Mouse (Mus musculus) hindbrain, embryonic 14.5 days (tissue): ENCODE results near the gene Ell. TPM values are rescaled to one million over a fixed set of nuclear protein-coding genes. Genes with fewer than 3 reads are reported as not detected.

ENCODE experiments used
- ATAC-seq: fragments of 200-750 bp; cut with Nextera tagmentation; 2 replicates; pipeline ENCODE4 v1.8.0; 2017; ENCODE audit warnings: moderate number of reproducible peaks, mild to moderate bottlenecking, moderate TSS enrichment, moderate library complexity; ENCODE audit not compliant: low FRiP score
- DNase-seq: peaks from one replicate; pipeline ENCODE4 v3.0.0-alpha.2; 2015; ENCODE audit warnings: low spot score
- H3K27ac ChIP-seq: fragments of 300-500 bp; sonication (generic); 2 replicates; pipeline ENCODE4 v1.5.1; 2014; ENCODE audit warnings: mild to moderate bottlenecking, moderate library complexity
- H3K27me3 ChIP-seq: fragments of 300-500 bp; sonication (generic); 2 replicates; pipeline ENCODE4 v1.6.1; 2014; ENCODE audit warnings: mild to moderate bottlenecking, low read length, mixed read lengths; ENCODE audit not compliant: control insufficient read depth, insufficient read depth
- H3K36me3 ChIP-seq: fragments of 300-500 bp; sonication (generic); replicated peaks from 2 replicates; pipeline ENCODE4 v1.6.1; 2014; ENCODE audit not compliant: control insufficient read depth, insufficient read depth
- H3K4me1 ChIP-seq: fragments of 300-500 bp; sonication (generic); replicated peaks from 2 replicates; pipeline ENCODE4 v1.6.1; 2014; ENCODE audit warnings: antibody characterized with exemption, low read length, mixed read lengths; ENCODE audit not compliant: control insufficient read depth, insufficient read depth
- H3K4me2 ChIP-seq: fragments of 300-500 bp; sonication (generic); replicated peaks from 2 replicates; pipeline ENCODE4 v1.6.1; 2014; ENCODE audit warnings: mild to moderate bottlenecking, moderate library complexity
- H3K4me3 ChIP-seq: fragments of 300-500 bp; sonication (generic); replicated peaks from 2 replicates; pipeline ENCODE4 v1.5.1; 2014; ENCODE audit warnings: mild to moderate bottlenecking, low read length
- H3K9ac ChIP-seq: fragments of 300-500 bp; sonication (generic); 2 replicates; pipeline ENCODE4 v1.6.1; 2014
- H3K9me3 ChIP-seq: fragments of 300-500 bp; sonication (generic); 2 replicates; pipeline ENCODE4 v1.6.1; 2016; ENCODE audit warnings: low read length; ENCODE audit not compliant: control insufficient read depth
- WGBS: fragments of 180-500 bp; shearing (Covaris S2); extraction: QIAGEN DNeasy Blood & Tissue Kit; methylation state at CpG from one replicate; pipeline ENCODE4 v1.1.7; 2014; 5-methylcytosine and 5-hydroxymethylcytosine counted together
- polyA plus RNA-seq: library from polyadenylated mRNA; unstranded; fragments of >200 nt; fragmentation: Nextera tagmentation; extraction: Ambion mirVana; gene quantifications from 2 replicates; pipeline ENCODE4 v1.2.1, GENCODE M21; 2014

Gene Ell
- polyA plus RNA-seq, 1 experiment from 2014 or later = 15.1 TPM

GRCm38 (mm10) chr8:70618888-70619334, 79.7 kb downstream of the Ell start:
- H3K27ac ChIP-seq = no peak overlapping the region
- ATAC-seq (no peak), DNase-seq (no peak)
- no peaks in the 10 kb centered on the region for H3K9me3 ChIP-seq
- H3K4me3 ChIP-seq = no peak overlapping the region
- H3K9ac ChIP-seq = no peak overlapping the region
- H3K4me1 ChIP-seq = no peaks in the 10 kb centered on the region
- H3K36me3 ChIP-seq = no peaks in the 10 kb centered on the region
- no peak overlapping the region for H3K4me2 ChIP-seq
- no peaks in the 10 kb centered on the region for H3K27me3 ChIP-seq
- WGBS = 26% methylated on average over 9 of the region's 9 CpGs

DNA sequence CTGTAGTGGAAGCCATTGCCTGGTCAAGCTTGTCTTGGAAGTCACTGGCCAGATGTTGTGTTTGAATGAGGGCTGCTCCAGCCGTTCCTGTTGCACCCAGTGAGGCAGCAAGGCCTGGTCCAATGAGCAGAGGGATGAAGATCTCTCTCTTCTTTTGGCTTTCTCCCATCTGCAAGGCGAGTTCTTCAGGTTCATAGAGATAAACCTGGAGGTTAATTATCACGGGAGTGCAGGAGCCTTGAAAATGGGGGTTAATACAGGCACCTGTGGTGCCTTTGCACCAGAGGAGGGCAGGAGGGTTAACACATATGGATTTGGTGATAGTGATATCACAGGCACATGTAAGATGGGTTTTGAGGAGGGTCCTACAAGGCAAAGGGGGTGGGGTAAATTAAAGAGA, 83.0 kb downstream of the Ell start:
- no peak for DNase-seq
- no peaks in the 10 kb centered on the region for H3K27me3 ChIP-seq
- no peaks in the 10 kb centered on the region for H3K4me1 ChIP-seq
- H3K27ac ChIP-seq = no peak overlapping the region
- no peaks in the 10 kb centered on the region for H3K36me3 ChIP-seq
- H3K4me2 ChIP-seq = no peak overlapping the region
- no peak overlapping the region for H3K9ac ChIP-seq
- whole genome bisulfite sequencing = 65% methylated on average over 3 of the region's 3 CpGs
- H3K4me3 ChIP-seq = no peak overlapping the region
- no peaks in the 10 kb centered on the region for H3K9me3 ChIP-seq
- no peak for ATAC-seq

DNA sequence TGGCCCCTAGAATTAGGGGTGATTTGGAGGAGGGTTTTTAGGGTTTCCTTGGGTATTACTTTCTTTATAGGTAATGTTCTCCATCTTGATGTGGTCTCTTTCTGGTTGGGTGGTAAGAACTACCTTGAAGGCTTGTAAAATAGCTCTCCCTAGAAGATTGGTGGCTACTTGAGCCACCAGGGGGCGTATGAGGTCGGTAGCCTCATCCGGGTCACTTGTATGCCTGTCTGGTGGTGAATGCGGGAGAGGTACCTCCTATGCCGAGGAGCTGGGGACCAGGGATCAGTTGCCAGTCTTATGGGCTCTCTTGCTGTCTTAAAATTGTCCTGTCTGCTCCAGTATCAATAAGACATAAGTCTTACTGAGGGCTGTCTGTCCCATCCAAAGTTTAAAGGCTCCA, 85.8 kb downstream of the Ell start:
- Histone ChIP-seq H3K27me3 (no peaks in the 10 kb centered on the region), H3K36me3 (no peaks in the 10 kb centered on the region), H3K27ac (no peak overlapping the region), H3K4me3 (no peak overlapping the region), H3K4me1 (no peaks in the 10 kb centered on the region; the same call in 1 of the 2 replicates), H3K9me3 (no peaks in the 10 kb centered on the region), H3K4me2 (no peak overlapping the region), H3K9ac (no peak overlapping the region)
- 23% methylated on average over 5 of the region's 5 CpGs for WGBS
- ATAC-seq (no peak), DNase-seq (no peak)

DNA sequence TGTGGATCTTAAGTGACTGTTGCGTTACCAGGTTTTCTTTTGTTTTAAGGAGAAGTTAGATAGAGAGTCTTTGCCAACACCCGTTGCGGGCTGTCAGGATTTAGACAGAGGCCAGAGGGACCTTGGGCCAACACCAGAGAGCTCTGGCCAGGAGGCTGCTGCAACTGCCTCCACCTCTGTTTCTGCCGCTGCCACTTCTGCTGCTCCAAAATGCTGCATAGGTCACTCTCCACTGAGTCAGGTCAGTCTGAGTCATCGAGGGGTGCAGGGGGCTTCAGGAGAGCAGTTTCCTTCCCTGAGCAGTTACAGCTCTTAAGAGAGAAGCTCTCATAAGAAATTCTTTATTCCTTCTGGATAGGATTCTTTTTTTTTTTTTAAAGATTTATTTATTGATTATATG, 87.8 kb downstream of the Ell start:
- H3K9ac ChIP-seq = no peak overlapping the region

DNA sequence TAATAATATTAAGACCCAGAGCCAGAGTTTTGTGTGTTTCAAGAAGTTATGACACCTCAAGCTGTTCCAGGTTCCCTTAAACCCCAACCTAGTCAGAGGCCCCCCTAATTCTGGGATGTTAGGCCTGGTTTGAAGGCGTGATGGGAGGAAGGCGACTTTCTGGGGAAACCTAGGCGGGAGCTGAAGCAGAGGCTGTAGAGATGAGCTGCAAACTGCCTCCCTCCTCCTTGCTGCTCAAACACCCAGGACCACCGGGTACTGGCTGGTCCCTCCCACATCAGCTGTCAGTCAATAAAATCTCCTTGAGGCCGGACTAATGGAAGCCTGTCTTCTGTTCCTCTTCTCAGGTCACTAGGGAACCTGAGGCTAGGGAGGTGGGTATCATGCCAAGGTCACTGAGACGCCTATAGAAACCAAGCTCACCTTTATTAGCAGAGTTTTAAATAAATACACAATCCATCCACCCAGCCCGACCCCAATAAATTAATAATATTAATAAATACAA, 89.8 kb downstream of the Ell start:
- H3K4me3 ChIP-seq = peak overlapping the region; percentile 38
- ATAC-seq (peak; percentile 18; the same call in 1 of the 2 replicates), DNase-seq (no peak)
- H3K27ac ChIP-seq = peak overlapping the region; percentile 45
- 58% methylated on average over 7 of the region's 7 CpGs for WGBS
- H3K36me3 ChIP-seq = no peaks in the 10 kb centered on the region
- peaks cover 9% of the 10 kb centered on the region for H3K27me3 ChIP-seq
- peak overlapping the region; percentile 56 for H3K9ac ChIP-seq
- H3K9me3 ChIP-seq = no peaks in the 10 kb centered on the region
- no peaks in the 10 kb centered on the region; the same call in 1 of the 2 replicates for H3K4me1 ChIP-seq
- H3K4me2 ChIP-seq = peak overlapping the region; percentile 58

More for the DNA sequence above, 87.8 kb downstream of the Ell start:
- WGBS = 84% methylated on average over 5 of the region's 5 CpGs
- Histone ChIP-seq H3K9me3 (no peaks in the 10 kb centered on the region), H3K36me3 (no peaks in the 10 kb centered on the region), H3K4me3 (no peak overlapping the region), H3K4me2 (no peak overlapping the region), H3K27ac (no peak overlapping the region), H3K4me1 (no peaks in the 10 kb centered on the region; the same call in 1 of the 2 replicates), H3K27me3 (peaks cover 9% of the 10 kb centered on the region)
- no peak for ATAC-seq
- no peak for DNase-seq

DNA sequence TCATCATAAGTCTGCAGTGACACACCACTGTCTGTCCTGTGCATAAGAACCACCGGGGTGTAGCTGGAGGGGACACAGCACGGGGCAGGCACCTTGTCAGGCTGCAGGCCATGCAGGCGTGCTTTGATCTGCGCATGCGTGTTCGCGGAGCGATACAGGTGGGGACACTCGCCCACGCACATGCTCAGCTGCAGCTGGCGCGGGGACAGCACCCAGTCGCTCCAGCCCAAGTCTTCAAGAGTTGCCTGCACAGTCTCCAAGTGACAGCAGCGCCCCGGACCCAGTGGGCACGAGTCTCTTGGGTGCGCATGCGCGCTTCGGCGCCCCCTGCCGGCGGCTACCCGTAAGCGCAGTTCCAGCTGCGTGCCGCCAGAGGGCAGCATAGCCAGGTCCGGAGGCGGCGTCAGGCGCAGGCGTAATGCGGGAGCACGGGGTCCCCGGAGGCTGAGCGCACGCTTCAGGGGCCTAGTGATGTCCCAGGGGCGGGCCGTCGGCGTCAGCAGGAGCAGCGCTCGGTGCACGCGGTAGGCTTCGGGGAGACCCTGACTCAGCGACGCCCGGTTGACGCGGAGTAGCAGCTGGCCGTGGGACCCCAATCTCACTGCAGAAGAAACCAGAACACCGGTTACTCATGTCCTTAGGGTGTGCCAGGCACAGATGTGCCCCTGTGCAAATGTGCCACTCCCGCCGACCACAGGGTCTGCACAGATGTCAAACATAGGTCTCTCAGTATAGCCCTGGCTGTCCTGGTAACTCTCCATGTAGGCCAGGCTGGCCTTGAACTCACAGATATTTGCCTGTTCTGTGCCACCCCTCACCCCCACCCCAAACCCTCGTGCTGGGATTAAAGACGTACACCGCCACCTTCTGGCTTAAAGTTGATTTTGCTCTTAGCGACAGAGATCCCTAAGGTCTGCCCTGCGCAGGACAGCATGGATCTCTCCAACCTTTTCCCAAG, 90.6 kb downstream of the Ell start:
- DNase-seq (peak; percentile 91), ATAC-seq (peak; percentile 92)
- peaks cover 9% of the 10 kb centered on the region for H3K27me3 ChIP-seq
- H3K9ac ChIP-seq = peak overlapping the region; percentile 56
- H3K36me3 ChIP-seq = no peaks in the 10 kb centered on the region
- WGBS = under 1% methylated on average over 60 of the region's 60 CpGs
- H3K27ac ChIP-seq = peak overlapping the region; percentile 45
- H3K4me1 ChIP-seq = no peaks in the 10 kb centered on the region; the same call in 1 of the 2 replicates
- peak overlapping the region; percentile 38 for H3K4me3 ChIP-seq
- H3K4me2 ChIP-seq = peak overlapping the region; percentile 58
- H3K9me3 ChIP-seq = no peaks in the 10 kb centered on the region

DNA sequence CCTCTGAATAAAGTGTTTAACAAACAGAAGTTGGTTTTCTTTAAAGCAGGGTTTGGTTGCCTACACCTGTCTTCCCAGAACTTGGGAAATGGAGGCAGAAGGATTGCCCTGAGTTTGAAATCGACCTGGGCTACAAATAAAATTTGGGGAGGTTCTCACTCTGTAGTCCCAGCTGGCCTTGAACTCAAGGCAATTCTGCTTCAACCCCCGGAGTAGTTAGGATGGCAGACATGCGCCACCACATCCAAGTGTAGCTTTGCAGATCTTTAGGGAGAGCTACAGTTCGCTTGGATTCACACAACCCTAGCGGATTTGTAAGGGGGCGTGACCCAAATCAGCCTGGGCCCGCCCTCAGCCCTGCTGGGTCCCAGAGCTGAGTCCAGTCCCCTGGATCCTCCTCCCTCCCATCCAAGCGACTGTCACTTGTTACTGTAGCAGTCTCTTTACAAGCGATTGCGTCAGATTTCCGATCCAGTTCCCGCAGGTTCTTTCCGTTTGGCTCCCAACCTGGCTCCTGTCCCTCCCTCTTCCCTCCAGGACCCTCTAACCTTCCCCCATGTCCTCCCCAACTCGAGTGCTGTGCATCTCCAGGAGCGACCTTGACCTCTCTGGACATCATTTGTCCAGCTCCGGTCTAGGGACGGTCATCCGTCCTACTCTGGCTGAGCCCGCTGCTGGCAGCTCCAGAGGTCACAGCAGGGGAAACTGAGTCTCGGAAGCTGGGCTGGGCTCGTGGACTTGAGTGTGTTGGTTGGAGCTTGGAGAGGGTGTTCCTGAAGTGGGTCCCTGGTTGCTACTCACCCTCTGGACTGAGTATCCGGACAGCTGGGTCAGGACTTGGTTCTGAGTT, 91.5 kb downstream of the Ell start:
- no peak for ATAC-seq
- Histone ChIP-seq H3K27me3 (peaks cover 9% of the 10 kb centered on the region), H3K4me1 (no peaks in the 10 kb centered on the region; the same call in 1 of the 2 replicates), H3K4me2 (no peak overlapping the region), H3K9ac (no peak overlapping the region), H3K4me3 (no peak overlapping the region), H3K9me3 (no peaks in the 10 kb centered on the region), H3K27ac (no peak overlapping the region), H3K36me3 (no peaks in the 10 kb centered on the region)
- no peak for DNase-seq
- 12% methylated on average over 22 of the region's 22 CpGs for WGBS

- Histone ChIP-seq H3K4me1 (no peaks in the 10 kb centered on the region; the same call in 1 of the 2 replicates), H3K4me3 (no peak overlapping the region), H3K9ac (no peak overlapping the region), H3K9me3 (no peaks in the 10 kb centered on the region), H3K27me3 (peaks cover 9% of the 10 kb centered on the region), H3K4me2 (no peak overlapping the region), H3K27ac (no peak overlapping the region), H3K36me3 (no peaks in the 10 kb centered on the region)
- WGBS = 18% methylated on average over 23 of the region's 24 CpGs
- DNase-seq (no peak), ATAC-seq (no peak)
These were observed 92.2 kb downstream of the Ell start for GRCm38 (mm10) chr8:70631436-70631835.
